Mouse (Mus musculus): ENCODE results near the gene Ggcx.
"Not testable (repeated sequence)": the region's sequence is repeated elsewhere in the genome, so short reads cannot be mapped to it uniquely, and the experiment has no call there.

The Ggcx gene

GRCm38 (mm10) chr6:72430989-72431921, 17.1 kb downstream of the Ggcx start:
- no peak for DNase-seq

GRCm38 (mm10) chr6:72432153-72432552, 18.0 kb downstream of the Ggcx start:
- no peak for DNase-seq

GRCm38 (mm10) chr6:72438226-72438625, 24.1 kb downstream of the Ggcx start:
- DNase-seq = no peak

- DNase-seq = peak; percentile 96
These were observed 24.8 kb downstream of the Ggcx start for GRCm38 (mm10) chr6:72438862-72439354.

- DNase-seq = peak; percentile 98 to 99
These were observed 25.5 kb downstream of the Ggcx start, which contains the start of gene Mat2a for GRCm38 (mm10) chr6:72439355-72440185. TSS of gene Mat2a (minus strand) at chr6:72439558.

- DNase-seq = peak; percentile 39 to 60
These were observed 26.3 kb downstream of the Ggcx start for GRCm38 (mm10) chr6:72440186-72440990.

- no peak for DNase-seq
These were observed 29.0 kb downstream of the Ggcx start for GRCm38 (mm10) chr6:72442921-72443604.

GRCm38 (mm10) chr6:72445011-72445410, 30.9 kb downstream of the Ggcx start:
- no peak for DNase-seq

GRCm38 (mm10) chr6:72447487-72447886, 33.4 kb downstream of the Ggcx start:
- no peak for DNase-seq

- not testable (repeated sequence) for DNase-seq
These were observed 37.7 kb downstream of the Ggcx start for GRCm38 (mm10) chr6:72451778-72452177.

GRCm38 (mm10) chr6:72452329-72452728, 38.2 kb downstream of the Ggcx start:
- no peak for DNase-seq

- no peak for DNase-seq
These were observed 39.5 kb downstream of the Ggcx start for GRCm38 (mm10) chr6:72453578-72453977.

- peak; percentile 50 to 57 for DNase-seq
These were observed 40.1 kb downstream of the Ggcx start for GRCm38 (mm10) chr6:72454072-72454746.

- peak; percentile 55 to 73 for DNase-seq
These were observed 40.8 kb downstream of the Ggcx start for GRCm38 (mm10) chr6:72454833-72455373.

- no peak for DNase-seq
These were observed 42.5 kb downstream of the Ggcx start for GRCm38 (mm10) chr6:72456567-72456966.

- DNase-seq = no peak
These were observed 44.3 kb downstream of the Ggcx start for GRCm38 (mm10) chr6:72458418-72458817.

GRCm38 (mm10) chr6:72458921-72459320, 44.8 kb downstream of the Ggcx start:
- DNase-seq = no peak

GRCm38 (mm10) chr6:72460036-72460801, 46.1 kb downstream of the Ggcx start:
- DNase-seq = no peak

- DNase-seq = not testable (repeated sequence)
These were observed 48.6 kb downstream of the Ggcx start for GRCm38 (mm10) chr6:72462550-72463257.

All from cerebellum, postnatal 10 days (tissue).